17 mouse cellular contexts compared by ENCODE assay signal in genomic region chr11:75210755-75211154, GRCm38 (mm10). TPM values are rescaled to one million over a fixed set of nuclear protein-coding genes. Genes with fewer than 3 reads are reported as not detected.
DNase-seq lines count a peak whose midpoint lies in the region; ATAC-seq lines count a peak whose summit lies in the region.
"Had no signal": no experiment of that assay in that cellular context is flagged by ENCODE, and none has a peak within 500 bp of the region (broad histone marks: within the 10 kb centered on the region; RNA-seq: fewer than 3 reads in every experiment).

No protein-coding gene starts in this region.

- no peaks in the 10 kb centered on the region for H3K9me3 ChIP-seq in hindbrain, embryonic 10.5 days
- no peaks in the 10 kb centered on the region for H3K9me3 ChIP-seq in hindbrain, embryonic 11.5 days (ENCODE audit: control insufficient read depth, low read length)
- no peaks in the 10 kb centered on the region for H3K9me3 ChIP-seq in limb, embryonic 10.5 days (replicated peaks)
- no peaks in the 10 kb centered on the region for H3K9me3 ChIP-seq in midbrain, embryonic 14.5 days (ENCODE audit: control insufficient read depth, low read length)
- H3K9me3 ChIP-seq: neural tube, embryonic 13.5 days had no signal

- H3K4me2 ChIP-seq in hindbrain, embryonic 11.5 days (replicated peaks; ENCODE audit: low read depth, low read length), result no peak overlapping the region
- no peak overlapping the region for H3K4me2 ChIP-seq in midbrain, embryonic 14.5 days (ENCODE audit: low read length)
- H3K4me2 ChIP-seq: neural tube, embryonic 13.5 days had no signal

- H3K4me3 ChIP-seq in hindbrain, embryonic 10.5 days, result no peak overlapping the region
- H3K4me3 ChIP-seq in hindbrain, embryonic 11.5 days (ENCODE audit: low read depth, low read length), result no peak overlapping the region
- H3K4me3 ChIP-seq in limb, embryonic 10.5 days, result no peak overlapping the region
- no peak overlapping the region for H3K4me3 ChIP-seq in midbrain, embryonic 14.5 days (replicated peaks; ENCODE audit: low read depth, low read length)
- H3K4me3 ChIP-seq: neural tube, embryonic 13.5 days had no signal

- H3K9ac ChIP-seq in hindbrain, embryonic 11.5 days (ENCODE audit: low read depth, low read length), result no peak overlapping the region
- H3K9ac ChIP-seq in midbrain, embryonic 14.5 days (replicated peaks; ENCODE audit: low read length), result no peak overlapping the region

- H3K27ac ChIP-seq in hindbrain, embryonic 10.5 days, result peak overlapping the region; percentile 26; the same call in 1 of the 2 replicates
- no peak overlapping the region for H3K27ac ChIP-seq in hindbrain, embryonic 11.5 days (ENCODE audit: low read depth, low read length)
- H3K27ac ChIP-seq in limb, embryonic 10.5 days, result peak overlapping the region; percentile 56; the same call in 1 of the 2 replicates
- peak overlapping the region; percentile 82 for H3K27ac ChIP-seq in midbrain, embryonic 14.5 days (replicated peaks; ENCODE audit: low read depth, low read length)
- H3K27ac ChIP-seq: neural tube, embryonic 13.5 days had no signal

- H3K36me3 ChIP-seq in hindbrain, embryonic 10.5 days, result no peaks in the 10 kb centered on the region
- no peaks in the 10 kb centered on the region for H3K36me3 ChIP-seq in hindbrain, embryonic 11.5 days (ENCODE audit: control insufficient read depth, insufficient read depth, low read length)
- no peaks in the 10 kb centered on the region for H3K36me3 ChIP-seq in limb, embryonic 10.5 days
- H3K36me3 ChIP-seq in midbrain, embryonic 14.5 days (ENCODE audit: control insufficient read depth, insufficient read depth, low read length), result no peaks in the 10 kb centered on the region
- H3K36me3 ChIP-seq: neural tube, embryonic 13.5 days had no signal

- ATAC-seq in hindbrain, embryonic 11.5 days (ENCODE audit: low FRiP score), result no peak
- no peak for ATAC-seq in midbrain, embryonic 14.5 days (ENCODE audit: low FRiP score, low TSS enrichment)
- ATAC-seq: forebrain, embryonic 16.5 days had no signal

- H3K4me1 ChIP-seq in hindbrain, embryonic 10.5 days (replicated peaks), result peaks cover 65% of the 10 kb centered on the region
- H3K4me1 ChIP-seq in hindbrain, embryonic 11.5 days (replicated peaks; ENCODE audit: control insufficient read depth, insufficient read depth, low read length), result peaks cover 3% of the 10 kb centered on the region; the same call in 1 of the 2 replicates
- H3K4me1 ChIP-seq in limb, embryonic 10.5 days, result peaks cover 77% of the 10 kb centered on the region
- H3K4me1 ChIP-seq in midbrain, embryonic 14.5 days (ENCODE audit: control insufficient read depth, insufficient read depth, low read length), result peaks cover 60% of the 10 kb centered on the region

- 47% methylated on average over 6 of the region's 6 CpGs for WGBS in hindbrain, embryonic 10.5 days
- 50% methylated on average over 6 of the region's 6 CpGs for WGBS in hindbrain, embryonic 11.5 days
- WGBS in limb, embryonic 10.5 days, result 52% methylated on average over 6 of the region's 6 CpGs
- 31% methylated on average over 6 of the region's 6 CpGs for WGBS in midbrain, embryonic 14.5 days

- H3K27me3 ChIP-seq in hindbrain, embryonic 10.5 days (ENCODE audit: insufficient read depth, poor library complexity, severe bottlenecking), result peaks cover 47% of the 10 kb centered on the region
- no peaks in the 10 kb centered on the region for H3K27me3 ChIP-seq in hindbrain, embryonic 11.5 days (ENCODE audit: control insufficient read depth, insufficient read depth, low read length)
- peaks cover 35% of the 10 kb centered on the region for H3K27me3 ChIP-seq in limb, embryonic 10.5 days (ENCODE audit: low read depth, poor library complexity, severe bottlenecking)
- no peaks in the 10 kb centered on the region for H3K27me3 ChIP-seq in midbrain, embryonic 14.5 days (ENCODE audit: control insufficient read depth, insufficient read depth, low read length)

- DNase-seq in cerebellum, adult 8-10 months, result peak; percentile 24
- DNase-seq in cerebellum, postnatal 10 days, result no peak
- DNase-seq in hindbrain, embryonic 10.5 days (ENCODE audit: low spot score), result no peak
- no peak for DNase-seq in hindbrain, embryonic 11.5 days (ENCODE audit: low spot score)
- no peak for DNase-seq in limb, embryonic 10.5 days (ENCODE audit: low spot score)
- peak; percentile 62 for DNase-seq in midbrain, embryonic 14.5 days
- DNase-seq in right cerebral cortex, postnatal 10 days (ENCODE audit: low spot score in 2 of 2), result no peak
- DNase-seq in T-cell, adult 2 months (ENCODE audit: low spot score), result no peak
- DNase-seq: adrenal gland, adult 2 months; heart, postnatal 10 days; kidney, adult 2 months; kidney, postnatal 14 days; right cerebral cortex, postnatal 4 days; thymus, adult 18-20 months had no signal

RNA-seq across cellular contexts. Expression of gene Rtn4rl1, which starts 17.2 kb away (rescaled TPM):
- polyA plus RNA-seq in hindbrain, embryonic 10.5 days (2016; fragmentation: Nextera tagmentation; extraction: Ambion mirVana), result 2.5 and 2.8 TPM in 2 replicates
- 2.4 and 2.8 TPM in 2 replicates for polyA plus RNA-seq in hindbrain, embryonic 11.5 days (2014; fragmentation: Nextera tagmentation; extraction: Ambion mirVana)
- 0.90 and 1.3 TPM in 2 replicates for polyA plus RNA-seq in limb, embryonic 10.5 days (2016; fragmentation: Nextera tagmentation; extraction: Ambion mirVana)
- 16.5 and 17.4 TPM in 2 replicates for polyA plus RNA-seq in midbrain, embryonic 14.5 days (2014; fragmentation: Nextera tagmentation; extraction: Ambion mirVana)
- polyA plus RNA-seq: erythroblast, embryonic 14.5 days had no signal

RNA-seq across cellular contexts. Expression of gene Dph1, which starts 19.7 kb away (rescaled TPM):
- 23.2 and 24.2 TPM in 2 replicates for polyA plus RNA-seq in hindbrain, embryonic 10.5 days (2016; fragmentation: Nextera tagmentation; extraction: Ambion mirVana)
- polyA plus RNA-seq in hindbrain, embryonic 11.5 days (2014; fragmentation: Nextera tagmentation; extraction: Ambion mirVana), result 14.1 and 18.8 TPM in 2 replicates
- 32.7 and 35.3 TPM in 2 replicates for polyA plus RNA-seq in limb, embryonic 10.5 days (2016; fragmentation: Nextera tagmentation; extraction: Ambion mirVana)
- polyA plus RNA-seq in midbrain, embryonic 14.5 days (2014; fragmentation: Nextera tagmentation; extraction: Ambion mirVana), result 13.7 and 14.8 TPM in 2 replicates

RNA-seq across cellular contexts. Expression of gene Ovca2, which starts 32.1 kb away (rescaled TPM):
- polyA plus RNA-seq in hindbrain, embryonic 10.5 days (2016; fragmentation: Nextera tagmentation; extraction: Ambion mirVana), result 27.6 and 33.1 TPM in 2 replicates
- 28.0 and 31.0 TPM in 2 replicates for polyA plus RNA-seq in hindbrain, embryonic 11.5 days (2014; fragmentation: Nextera tagmentation; extraction: Ambion mirVana)
- polyA plus RNA-seq in limb, embryonic 10.5 days (2016; fragmentation: Nextera tagmentation; extraction: Ambion mirVana), result 38.0 and 39.9 TPM in 2 replicates
- 15.4 and 20.2 TPM in 2 replicates for polyA plus RNA-seq in midbrain, embryonic 14.5 days (2014; fragmentation: Nextera tagmentation; extraction: Ambion mirVana)

RNA-seq across cellular contexts. Expression of gene Hic1, which starts 41.4 kb away (rescaled TPM):
- 0.15 and 0.52 TPM in 2 replicates for polyA plus RNA-seq in hindbrain, embryonic 10.5 days (2016; fragmentation: Nextera tagmentation; extraction: Ambion mirVana)
- 0.90 and 1.5 TPM in 2 replicates for polyA plus RNA-seq in hindbrain, embryonic 11.5 days (2014; fragmentation: Nextera tagmentation; extraction: Ambion mirVana)
- polyA plus RNA-seq in limb, embryonic 10.5 days (2016; fragmentation: Nextera tagmentation; extraction: Ambion mirVana), result 0.99 and 3.5 TPM in 2 replicates
- polyA plus RNA-seq in midbrain, embryonic 14.5 days (2014; fragmentation: Nextera tagmentation; extraction: Ambion mirVana), result 0.66 and 0.92 TPM in 2 replicates

Comparison
In these comparisons a context has a peak if more than half of its experiments do, and no peak if none do; other contexts are left out.
1. DNase-seq: peak in cerebellum, adult 8-10 months (single experiment) and midbrain, embryonic 14.5 days (single experiment); none in cerebellum, postnatal 10 days (0 of 2), hindbrain, embryonic 10.5 days (single experiment), hindbrain, embryonic 11.5 days (single experiment), limb, embryonic 10.5 days (single experiment), right cerebral cortex, postnatal 10 days (0 of 2) and T-cell, adult 2 months (single experiment).